Mouse (Mus musculus): ENCODE measurements around the gene Gm44502.

DNA sequence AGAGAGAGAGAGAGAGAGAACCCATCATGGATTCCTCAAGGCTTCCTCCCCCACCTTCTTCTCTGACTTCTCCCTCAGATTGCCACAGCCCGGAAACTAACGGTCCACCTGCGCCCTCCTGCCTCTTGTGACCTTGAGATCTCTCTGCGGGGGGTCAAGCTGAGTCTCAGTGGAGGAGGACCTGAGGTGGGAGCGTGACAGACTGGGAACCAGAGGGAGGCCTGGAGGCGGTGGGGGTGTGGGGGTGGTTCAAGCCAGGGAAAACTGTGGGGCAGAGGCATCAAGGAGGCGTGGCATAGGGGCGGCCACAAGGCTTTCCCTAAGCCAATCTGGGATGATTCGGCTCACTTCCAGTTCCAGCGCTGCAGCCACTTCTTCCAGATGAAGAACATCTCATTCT lies 30.8 kb upstream of the Gm44502 start:
- no peak for TF ChIP-seq ETS1 (IDR thresholded peaks at IDR 0.05; ENCODE audit: low read depth, low read length)
- TF ChIP-seq NRF1 (IDR thresholded peaks at IDR 0.05; ENCODE audit: insufficient read depth, low read depth, low read length, poor library complexity, severe bottlenecking): no peak
- no peak for TF ChIP-seq ZC3H11A (IDR thresholded peaks at IDR 0.05; ENCODE audit: low read depth, low read length)
- no peak for TF ChIP-seq USF1 (IDR thresholded peaks at IDR 0.05; ENCODE audit: low read depth, low read length)
